Mouse (Mus musculus) embryo, embryonic 11.5 days (tissue): ENCODE results near the gene Pgm5.

Experiments used
- DNase-seq: peaks from one replicate; pipeline ENCODE4 v3.0.0-alpha.2; 2012; ENCODE audit warnings: low read depth, low spot score

Pgm5 gene

DNA sequence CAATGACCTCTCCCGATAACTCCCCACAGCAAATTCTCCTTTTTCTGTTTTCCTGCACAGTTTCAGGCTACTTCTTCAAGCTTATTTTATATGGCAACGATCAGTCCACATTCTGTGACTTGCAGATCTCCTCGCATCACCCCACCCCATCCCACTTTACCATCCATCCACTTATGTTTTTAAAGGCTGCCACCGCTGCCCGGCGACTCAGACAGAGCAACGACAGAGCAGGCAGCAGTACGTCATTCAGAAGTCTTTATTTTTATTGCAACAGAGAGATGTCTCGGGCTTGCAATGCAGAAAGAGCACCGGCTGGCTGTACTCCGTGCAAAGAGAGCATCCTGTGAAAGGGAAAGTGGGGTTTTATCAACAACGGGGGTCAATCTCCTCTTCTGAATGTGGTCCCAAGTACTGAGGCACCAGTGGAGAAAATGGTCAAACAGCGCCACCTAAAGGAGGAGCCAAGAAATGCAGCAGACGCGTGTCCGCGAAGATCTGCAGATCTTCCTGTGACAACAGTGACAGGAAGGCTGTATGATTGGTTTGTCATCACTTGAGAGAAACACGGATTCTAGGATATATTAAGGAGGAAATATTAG is 9.5 kb upstream of the Pgm5 start:
- peak; percentile 76 for DNase-seq

DNA sequence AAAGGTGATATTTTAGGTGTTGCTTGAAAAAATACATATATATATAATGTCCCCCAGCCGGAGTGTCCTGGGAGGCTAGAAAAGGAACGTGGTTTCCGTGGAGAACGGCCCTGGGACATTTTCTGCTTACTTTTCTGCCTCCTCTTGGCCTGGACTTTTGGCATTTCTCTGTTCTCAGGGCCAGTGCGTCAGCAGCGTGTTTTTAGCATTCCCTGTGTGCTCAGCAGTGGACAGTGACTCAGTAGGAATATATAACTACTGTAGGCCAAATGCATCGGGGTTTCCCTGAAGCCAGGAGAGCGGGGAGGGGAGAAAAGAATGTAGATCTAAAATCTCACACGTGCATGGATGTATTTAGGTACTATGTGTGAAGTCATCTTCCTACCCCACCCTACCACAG is 3.8 kb upstream of the Pgm5 start:
- no peak for DNase-seq

DNA sequence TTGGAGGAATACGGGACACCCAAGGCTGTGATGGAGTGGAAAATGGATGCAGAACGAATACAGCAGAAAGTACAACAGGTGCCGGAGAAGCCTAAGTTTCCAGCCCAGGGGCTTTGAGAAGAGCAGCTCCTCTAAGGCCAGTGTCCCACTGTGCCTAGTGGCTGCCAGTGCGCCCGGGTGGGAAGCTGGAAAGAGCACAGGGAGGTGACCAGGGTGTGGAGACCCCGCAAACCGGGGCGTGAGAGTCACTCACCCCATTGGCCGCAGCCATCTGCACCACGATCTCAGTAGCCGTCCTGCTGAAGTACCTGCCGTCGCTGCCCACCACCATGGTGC is 411 bp downstream of the Pgm5 start:
- no peak for DNase-seq

DNA sequence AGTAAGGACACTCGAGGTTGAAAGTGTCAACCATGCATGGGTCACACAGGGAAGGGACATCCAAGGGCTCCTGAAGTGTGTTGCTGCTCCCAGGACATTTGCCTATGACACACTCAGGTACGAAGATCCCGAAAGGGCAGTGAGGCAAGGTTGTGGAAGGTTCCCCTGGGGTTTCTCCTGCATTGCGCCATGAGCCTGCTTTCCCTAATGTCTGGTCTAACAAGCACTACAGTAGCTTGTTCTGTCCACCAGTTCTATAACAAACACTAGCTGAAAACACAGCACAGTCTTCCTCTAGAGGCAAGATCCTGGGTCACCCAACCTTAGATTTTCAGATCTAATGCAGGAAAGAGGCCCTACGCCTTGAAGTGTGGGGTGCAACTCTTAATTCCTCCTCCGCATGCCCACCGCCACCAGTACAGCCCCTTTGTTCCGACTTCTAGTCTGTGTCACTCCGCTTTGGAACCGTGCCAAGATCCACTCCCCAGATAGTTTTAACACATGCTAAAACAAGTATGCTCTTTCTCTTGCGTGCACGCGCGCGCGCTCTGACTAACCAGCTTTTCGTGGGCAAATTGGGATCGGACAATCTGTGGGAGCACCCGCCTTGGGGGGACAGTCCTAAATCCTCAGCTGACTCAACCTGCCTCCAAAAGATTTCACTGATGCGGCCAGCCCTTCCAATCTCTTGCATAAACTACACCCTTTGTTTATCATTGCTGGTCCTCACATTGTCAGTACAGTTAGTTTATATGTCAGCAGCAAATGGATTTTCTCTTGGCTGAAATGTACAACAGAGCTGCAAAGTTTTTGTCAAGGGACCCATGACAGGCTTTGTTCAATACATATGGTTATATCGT is 10.0 kb downstream of the Pgm5 start:
- no peak for DNase-seq

DNA sequence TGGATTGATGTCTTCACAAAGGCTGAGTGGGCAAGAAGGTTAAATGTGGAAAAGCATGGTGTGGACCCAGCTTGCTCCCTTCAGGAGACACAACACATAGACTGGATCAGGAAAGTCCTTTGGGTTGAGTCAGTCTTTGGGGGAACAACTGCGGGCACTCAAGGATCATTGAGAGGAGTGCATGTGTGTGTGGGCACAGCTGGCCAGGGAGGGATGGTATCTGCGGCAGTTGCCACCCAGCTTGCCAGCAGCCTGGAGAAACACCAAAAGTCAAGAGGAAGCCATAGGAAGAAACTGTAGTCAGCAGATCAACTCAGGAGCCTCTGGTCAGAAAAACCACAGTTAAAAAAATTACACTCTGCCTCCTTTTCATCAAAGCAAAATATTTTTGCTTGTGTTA is 12.8 kb downstream of the Pgm5 start:
- no peak for DNase-seq

DNA sequence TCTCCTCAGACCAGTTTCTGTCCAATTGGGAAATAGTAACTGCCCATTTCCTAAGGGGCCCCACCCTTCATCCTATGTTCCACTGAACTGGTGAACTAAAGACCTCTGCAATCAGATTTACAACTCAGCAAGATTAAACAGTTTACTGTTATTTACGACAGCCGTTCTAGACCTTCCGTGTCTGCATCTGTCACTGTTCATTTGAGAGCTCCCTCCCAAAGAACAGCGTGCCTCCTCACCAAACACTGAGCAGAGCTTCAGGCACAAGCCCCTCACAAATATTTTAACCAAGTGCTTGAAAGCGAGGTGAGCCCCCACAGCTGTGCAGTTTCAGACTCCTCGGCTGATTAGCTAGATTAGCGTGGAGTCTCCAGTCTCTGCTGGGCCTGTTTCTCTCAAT is 13.3 kb downstream of the Pgm5 start:
- no peak for DNase-seq

DNA sequence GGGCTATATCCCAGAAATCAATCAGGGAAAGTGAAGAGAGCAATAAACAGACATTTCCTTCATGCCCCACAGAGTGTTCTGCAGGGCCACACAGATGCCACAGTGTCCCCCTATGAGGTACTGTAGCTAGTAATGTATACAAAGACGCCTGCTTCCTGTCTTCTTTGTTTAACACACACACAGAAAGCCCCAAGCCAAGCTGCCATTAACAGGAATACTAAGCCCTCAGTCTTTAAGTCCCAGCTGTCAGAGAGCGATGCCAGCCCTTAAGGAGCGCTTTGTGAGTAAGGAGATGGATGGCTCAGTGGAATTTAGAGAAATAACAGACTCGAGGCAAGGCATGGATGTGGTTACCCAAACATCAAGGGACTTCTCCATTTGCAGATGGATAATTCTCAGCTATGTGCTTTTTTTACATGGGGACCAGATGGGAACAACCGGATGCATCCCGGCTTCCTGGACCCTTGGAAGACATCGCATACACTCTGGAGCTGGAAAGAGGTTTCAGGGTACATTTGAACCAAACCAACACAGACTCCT is 16.6 kb downstream of the Pgm5 start:
- no peak for DNase-seq

DNA sequence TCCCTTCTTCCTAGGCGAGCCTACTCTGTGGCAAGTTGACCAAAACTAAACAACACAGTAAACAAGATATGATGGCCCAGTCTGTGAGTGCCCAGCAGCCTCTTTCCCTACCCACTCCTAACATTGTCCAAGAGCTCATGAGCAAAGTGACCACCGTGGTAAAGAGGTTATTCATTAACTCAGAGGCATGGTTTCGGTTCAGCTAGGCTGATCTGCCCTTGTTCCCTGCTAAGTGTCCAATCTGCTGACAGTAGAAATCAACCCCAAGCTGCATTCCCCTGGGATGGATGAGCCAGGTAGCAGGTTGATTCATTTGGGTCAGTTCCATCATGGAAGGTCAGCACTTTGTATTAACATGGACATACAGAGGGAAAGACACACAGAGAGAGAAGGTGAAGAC is 19.6 kb downstream of the Pgm5 start:
- no peak for DNase-seq

DNA sequence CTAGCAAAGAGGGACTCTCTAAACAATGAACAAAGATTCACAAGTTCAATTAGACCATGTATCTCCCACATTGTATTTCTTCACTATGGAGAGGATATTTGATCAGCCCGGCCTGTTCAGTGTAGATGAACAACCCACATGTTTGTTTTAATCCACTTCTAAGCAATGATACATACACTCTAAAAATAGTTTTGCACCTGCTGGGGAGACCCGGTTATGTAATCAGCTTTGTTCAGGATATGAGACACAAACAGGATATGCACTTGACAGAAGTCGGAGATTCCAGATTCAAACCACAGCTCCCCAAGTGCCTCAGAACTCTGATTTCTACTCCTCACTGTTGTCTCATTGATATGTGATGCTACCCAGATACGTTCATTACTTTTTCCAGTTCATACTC is 37.1 kb downstream of the Pgm5 start:
- no peak for DNase-seq

DNA sequence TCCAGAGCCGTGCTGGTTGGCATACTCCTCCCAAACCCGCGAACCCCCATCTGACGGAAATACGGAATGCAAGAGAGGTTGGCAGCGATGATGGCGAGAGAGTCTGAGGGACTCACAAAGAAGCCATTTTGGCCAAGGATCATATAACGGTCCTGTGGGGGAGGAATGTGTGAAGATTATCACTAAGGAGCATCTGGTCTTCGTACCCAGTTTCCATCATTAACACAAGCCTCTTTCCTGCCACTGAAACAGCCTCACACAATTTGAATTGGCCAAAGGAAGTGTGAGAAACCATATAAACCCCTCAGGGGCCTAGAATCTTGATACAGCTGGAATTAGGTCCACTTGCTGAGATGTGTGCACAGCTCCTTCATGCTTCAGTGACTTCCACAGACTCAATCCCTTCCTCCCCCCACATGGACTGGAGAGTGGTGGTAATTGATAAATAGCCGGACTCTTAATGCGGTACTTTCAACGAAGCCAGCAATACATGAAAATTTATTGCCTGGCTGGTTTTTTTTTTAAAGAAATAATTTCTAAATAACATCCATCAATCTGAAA is 45.9 kb downstream of the Pgm5 start:
- no peak for DNase-seq

DNA sequence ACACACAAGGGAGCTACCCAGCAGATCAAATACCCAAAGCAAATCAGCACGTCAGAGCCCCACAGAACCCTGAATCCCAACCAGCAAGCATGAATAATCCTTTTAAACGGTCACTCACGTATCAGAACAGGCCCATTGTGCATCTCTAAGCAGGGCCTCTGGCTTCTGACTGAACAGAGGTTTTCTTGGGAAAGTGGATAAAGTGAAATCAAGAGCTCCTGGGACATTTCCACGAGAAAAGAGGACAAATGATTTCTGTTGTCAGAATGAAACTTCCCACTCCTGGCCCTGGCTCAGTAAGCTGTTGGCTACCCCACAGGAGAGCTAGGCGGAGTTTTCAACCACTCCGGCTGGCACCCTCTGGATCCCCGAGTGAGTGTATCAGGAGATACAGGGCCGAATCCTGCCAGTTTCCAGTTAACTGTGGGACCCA is 48.8 kb downstream of the Pgm5 start:
- DNase-seq, result no peak

DNA sequence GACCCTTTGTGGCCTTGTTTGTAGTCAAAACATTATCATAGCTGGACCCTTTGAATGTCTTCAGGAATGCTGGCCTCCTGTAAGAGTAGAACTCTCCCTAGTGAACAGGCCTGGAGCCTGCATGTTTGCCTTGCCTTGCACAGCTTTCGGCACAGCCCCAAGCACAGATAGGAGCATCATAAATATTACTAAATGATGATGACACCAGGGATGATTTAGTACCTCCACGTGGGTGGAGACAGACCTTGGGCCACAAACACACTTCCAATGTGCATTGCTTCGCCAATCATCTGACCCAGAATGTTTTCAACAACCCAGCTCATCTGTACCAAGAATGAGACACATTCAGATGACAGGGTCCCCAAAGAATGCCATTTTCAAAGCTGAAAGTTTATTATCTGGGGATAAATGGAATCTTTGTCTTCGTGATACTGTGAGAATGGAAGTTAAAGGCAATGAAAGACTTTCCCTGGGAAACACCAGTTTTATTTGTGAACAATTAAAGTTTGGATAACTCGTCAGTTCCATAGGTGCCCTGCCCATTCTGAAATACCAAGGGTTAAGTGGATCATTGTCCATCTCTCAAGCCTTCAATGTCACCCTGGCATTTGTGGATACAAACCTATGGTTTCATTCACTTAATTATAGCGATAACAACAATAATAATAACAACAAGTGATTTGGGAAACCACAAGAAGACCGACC is 49.4 kb downstream of the Pgm5 start:
- no peak for DNase-seq

DNA sequence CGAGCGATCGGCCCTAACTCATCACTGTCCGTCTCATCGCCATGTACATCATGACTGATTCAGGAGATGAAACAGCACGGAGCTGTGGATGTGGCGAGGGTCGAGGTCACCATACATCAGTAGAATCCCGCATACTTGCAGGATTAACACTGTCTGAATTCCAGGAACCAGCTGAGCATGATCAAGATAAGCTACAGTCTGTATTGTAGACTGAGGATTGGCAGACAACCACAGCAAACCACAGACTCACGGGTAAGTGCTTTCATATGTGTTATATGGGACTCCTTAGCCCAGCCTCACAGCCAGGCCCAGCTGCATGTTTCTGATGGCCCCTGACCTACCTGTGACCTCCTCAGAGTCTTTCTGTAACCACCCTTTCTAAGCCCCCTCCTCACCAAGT is 50.2 kb downstream of the Pgm5 start:
- DNase-seq, result peak; percentile 26

DNA sequence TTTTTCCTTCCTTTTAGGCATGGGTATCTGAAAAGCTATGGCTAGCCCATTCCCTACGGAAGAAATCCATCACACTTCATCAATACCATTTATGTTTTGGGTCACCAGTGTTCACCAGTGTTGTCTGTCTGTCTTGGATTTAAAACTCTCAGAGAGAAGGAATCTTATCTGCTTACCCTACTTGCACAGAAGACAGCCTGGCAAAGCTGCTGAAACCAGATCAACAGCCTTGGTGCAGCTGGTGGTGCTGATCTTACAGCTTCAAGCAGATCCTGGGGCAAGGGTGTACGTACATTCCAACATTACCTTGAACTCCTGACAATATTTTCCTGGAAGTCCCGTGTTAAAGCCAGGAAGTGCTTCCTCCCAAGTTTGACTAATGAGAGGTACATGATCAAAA is 55.6 kb downstream of the Pgm5 start:
- no peak for DNase-seq

DNA sequence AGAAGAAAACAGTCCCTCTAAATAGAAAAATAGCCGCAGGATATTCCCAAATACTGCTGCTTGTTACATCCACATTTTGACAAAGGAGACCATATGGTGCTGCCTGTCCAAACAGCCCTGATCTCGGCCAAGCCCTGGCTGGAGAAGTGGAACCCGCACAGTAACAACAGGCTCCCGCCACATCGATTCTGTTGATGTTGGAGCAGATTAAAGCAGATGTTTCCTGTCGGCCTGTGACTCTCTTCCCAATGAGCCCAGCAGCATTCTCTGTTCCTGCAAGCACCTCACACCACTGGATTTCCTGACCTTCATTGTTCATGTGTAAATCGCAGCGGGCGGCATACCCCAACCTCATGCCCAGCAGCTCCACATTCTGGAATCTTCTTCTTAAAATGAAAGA is 64.0 kb downstream of the Pgm5 start:
- no peak for DNase-seq

DNA sequence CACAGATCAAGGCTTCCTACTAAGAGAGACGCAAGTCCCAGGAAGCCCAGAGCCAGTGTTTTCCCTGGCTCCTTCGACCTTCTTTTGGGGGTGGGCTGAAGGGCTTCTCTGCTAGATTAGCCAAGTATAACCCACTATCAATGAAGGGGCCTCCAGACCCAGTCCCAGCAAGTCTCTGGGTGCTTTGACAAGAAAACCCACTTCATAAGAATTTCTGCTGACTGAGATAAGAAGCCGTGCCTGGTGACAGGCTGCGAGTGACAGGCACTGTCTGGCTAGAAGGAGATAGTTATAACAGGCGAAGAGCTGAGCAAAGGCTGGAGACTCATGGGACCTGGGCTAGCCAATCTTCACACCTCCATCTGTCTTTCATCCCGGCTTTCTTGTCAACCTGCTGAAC is 67.3 kb downstream of the Pgm5 start:
- DNase-seq, result no peak

DNA sequence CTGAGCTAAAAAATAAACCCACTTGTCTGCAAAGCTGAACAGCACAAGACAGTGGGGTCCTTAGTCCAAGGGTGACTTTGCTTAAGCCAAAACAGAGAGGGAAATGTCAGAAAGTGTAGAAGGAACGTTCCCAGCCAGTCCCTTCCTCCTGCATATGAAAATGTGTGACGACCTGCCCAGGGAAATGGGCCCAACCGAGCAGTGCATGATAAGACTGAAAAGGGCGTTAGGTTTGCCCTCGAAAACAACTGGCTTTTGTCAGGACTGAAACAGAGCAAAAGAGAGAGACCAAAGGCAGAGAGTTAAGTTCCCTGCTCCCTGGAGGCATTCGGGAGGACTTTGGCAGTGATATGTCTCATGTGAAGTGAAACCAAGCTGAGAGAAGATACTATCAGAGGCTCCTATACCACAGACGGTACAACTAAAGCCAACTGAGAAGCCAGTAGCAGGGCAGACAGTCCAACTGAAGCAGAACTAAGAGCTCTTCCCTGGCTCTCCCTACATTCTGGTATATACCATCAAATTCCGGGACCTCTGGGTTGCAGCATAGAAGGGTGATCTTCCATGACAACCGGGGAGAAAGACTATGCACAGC is 68.0 kb downstream of the Pgm5 start:
- DNase-seq, result no peak

DNA sequence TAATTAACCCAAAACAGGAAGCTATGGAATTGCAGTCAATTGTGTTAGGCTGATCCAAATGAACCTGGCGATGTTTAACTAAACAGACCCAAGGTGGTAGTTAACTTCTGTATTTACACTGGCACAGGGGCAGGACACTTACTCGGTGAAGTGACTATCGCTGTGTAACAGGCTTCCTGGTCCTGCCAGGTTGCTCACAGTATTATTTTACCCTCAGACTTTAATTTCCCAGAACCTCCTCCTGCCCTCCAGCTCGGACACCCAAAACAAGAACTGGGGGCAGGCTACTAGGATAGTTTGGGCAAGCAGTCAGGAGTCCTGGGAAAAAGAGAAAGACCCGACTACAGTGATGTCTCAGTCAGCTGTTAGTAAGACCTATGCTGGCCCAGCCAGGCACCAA is 68.8 kb downstream of the Pgm5 start:
- DNase-seq, result no peak

DNA sequence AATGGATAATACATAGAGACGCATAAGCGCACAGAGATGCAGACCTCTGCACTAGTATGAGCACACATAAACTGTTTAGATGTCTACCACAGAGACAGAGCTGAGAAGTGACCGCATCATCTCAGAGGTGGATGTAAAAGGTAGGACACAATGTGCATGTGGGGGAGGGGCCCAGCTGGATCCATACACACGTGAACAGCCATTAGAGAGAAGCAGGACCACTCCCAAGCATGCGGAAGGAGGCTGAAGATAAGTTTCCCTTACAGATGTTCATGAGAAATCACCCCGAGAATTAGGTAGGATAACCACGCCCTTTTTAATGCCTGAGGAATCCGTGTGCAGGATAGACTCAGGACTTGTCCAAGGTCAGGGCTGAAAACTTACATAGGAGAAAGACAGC is 75.8 kb downstream of the Pgm5 start:
- DNase-seq, result no peak

DNA sequence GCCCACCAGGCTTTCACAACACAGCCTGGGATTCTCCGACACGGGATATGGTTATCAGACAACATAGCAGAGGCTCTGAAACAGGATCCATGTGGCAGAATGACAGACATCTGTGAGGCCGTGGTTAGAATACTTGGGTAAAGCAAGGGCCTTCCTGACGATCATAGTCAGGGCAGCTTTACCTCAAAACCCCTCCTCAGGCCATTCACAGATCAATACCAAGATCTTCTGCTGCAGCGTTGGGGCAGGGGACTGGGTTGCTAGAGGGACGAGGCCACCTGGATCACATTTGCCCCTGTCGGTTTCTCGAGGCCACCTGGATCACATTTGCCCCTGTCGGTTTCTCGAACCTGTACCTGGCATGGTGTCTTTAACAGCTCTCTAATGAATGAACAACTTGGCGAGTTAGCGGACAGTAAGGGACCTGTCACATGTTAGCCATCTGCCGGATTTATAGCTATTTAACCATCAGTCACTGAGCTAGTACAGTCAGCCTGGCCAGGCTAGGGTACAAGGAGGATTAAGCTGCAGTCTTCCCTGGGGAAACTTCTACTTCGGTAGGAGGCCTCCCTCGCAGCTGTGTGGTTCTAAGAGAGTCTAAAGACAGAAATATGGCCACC is 76.5 kb downstream of the Pgm5 start:
- DNase-seq, result no peak

DNA sequence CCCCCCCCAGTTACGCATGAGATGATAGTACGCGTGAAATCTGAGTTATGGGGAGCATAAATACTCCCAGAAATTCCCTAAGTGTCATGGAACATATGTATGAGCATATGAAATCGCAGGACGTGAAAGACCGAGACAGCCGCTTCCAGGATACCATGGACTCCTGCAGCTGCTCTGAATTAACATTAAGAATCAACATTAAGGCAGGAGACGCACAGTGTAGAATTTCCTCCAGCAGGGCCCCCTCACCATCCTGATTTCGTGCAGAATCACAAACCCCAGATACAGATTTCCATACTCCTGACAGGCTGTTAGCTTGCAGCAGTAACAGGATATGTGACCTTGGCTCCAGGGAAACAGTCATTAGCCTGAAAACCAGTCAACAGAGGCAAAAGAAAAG is 77.9 kb downstream of the Pgm5 start:
- peak; percentile 37 for DNase-seq

DNA sequence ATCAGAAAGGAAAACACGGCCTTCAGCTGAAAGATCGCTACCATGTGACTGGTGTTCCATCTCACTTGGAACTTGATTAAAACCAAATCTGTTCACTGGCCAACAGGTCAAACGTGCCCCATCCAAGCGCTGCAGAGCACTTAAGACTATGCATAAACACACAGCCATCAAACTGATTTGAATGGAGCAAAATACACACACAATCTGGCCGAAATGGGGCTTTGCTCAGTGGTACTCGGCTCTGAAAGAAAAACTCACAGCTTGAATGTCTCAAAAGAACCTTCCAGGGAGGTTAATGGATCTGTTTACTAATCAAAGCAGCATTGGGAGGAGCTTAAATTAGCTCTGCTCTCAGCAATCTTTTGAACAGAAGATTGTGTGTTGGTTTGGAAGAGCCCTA is 81.7 kb downstream of the Pgm5 start:
- DNase-seq, result no peak
